Mouse (Mus musculus) CH12.LX (cell line): Measurements from ENCODE around the gene Man2b2. TPM values are rescaled to one million over a fixed set of nuclear protein-coding genes. Genes with fewer than 3 reads are reported as not detected.

Experiments
- DNase-seq: peaks from one replicate; pipeline ENCODE4 v3.0.0-alpha.2; 2013; ENCODE audit errors: extremely low read depth
- H3K27ac ChIP-seq: 2 replicates; pipeline ENCODE4 v1.5.1; 2012; ENCODE audit warnings: low read depth, mild to moderate bottlenecking, control low read depth, moderate library complexity; ENCODE audit not compliant: insufficient read depth
- H3K27me3 ChIP-seq: replicated peaks from 2 replicates; pipeline ENCODE3; 2012; ENCODE audit warnings: inconsistent platforms
- H3K36me3 ChIP-seq, 2 experiments: replicated peaks in 1 of 2; 2 replicates each; pipeline versions ENCODE3 to v1.6.1; 2012; ENCODE audit warnings: inconsistent platforms in 1 of 2, low read length in 1 of 2, mild to moderate bottlenecking in 1 of 2, mixed read lengths in 1 of 2, moderate library complexity in 1 of 2; ENCODE audit not compliant: control insufficient read depth in 1 of 2, insufficient read depth in 1 of 2
- H3K4me1 ChIP-seq, 2 experiments: 2 replicates each; pipeline ENCODE4 v1.6.1; 2012; ENCODE audit warnings: inconsistent platforms in 1 of 2, moderate library complexity in 1 of 2; ENCODE audit not compliant: insufficient read depth in 2 of 2, control insufficient read depth in 1 of 2
- H3K4me2 ChIP-seq: 2 replicates; pipeline ENCODE4 v1.6.1; 2012; ENCODE audit warnings: low read depth, mild to moderate bottlenecking, control low read depth; ENCODE audit not compliant: poor library complexity, insufficient read depth, severe bottlenecking
- H3K4me3 ChIP-seq, 3 experiments: fragments of 150-350 bp in 1 of 3; sonication (generic) in 1 of 3; replicated peaks in 1 of 3; 2 replicates each; pipeline versions ENCODE3 to v1.5.1; 2011 to 2012; ENCODE audit warnings: low read depth in 2 of 3, low read length in 2 of 3, mild to moderate bottlenecking in 2 of 3, moderate library complexity in 2 of 3, control low read depth in 1 of 3, improper control_type of control experiment in 1 of 3, inconsistent platforms in 1 of 3, mixed read lengths in 1 of 3; ENCODE audit not compliant: poor library complexity in 1 of 3
- H3K79me2 ChIP-seq: replicated peaks from 2 replicates; pipeline ENCODE4 v1.6.1; 2012; ENCODE audit warnings: mild to moderate bottlenecking, moderate library complexity; ENCODE audit not compliant: control insufficient read depth, poor library complexity, insufficient read depth, severe bottlenecking; ENCODE audit errors: extremely low read depth
- H3K9ac ChIP-seq: 2 replicates; pipeline ENCODE4 v1.6.1; 2012; ENCODE audit warnings: low read depth, mild to moderate bottlenecking, control low read depth, moderate library complexity; ENCODE audit not compliant: insufficient read depth
- H3K9me3 ChIP-seq: replicated peaks from 2 replicates; pipeline ENCODE3; 2012; ENCODE audit warnings: low read length, inconsistent platforms, mixed read lengths
- BHLHE40 ChIP-seq: IDR thresholded peaks from 2 replicates; pipeline ENCODE4 v1.6.1; 2011; ENCODE audit warnings: mild to moderate bottlenecking, low read depth, low read length, improper control_type of control experiment
- CHD1 ChIP-seq: IDR thresholded peaks from 2 replicates; pipeline ENCODE4 v1.6.1; 2012; ENCODE audit warnings: low read depth, low read length, improper control_type of control experiment, inconsistent platforms
- CHD2 ChIP-seq: IDR thresholded peaks from 2 replicates; pipeline ENCODE4 v1.6.1; 2011; ENCODE audit warnings: low read length, improper control_type of control experiment
- CTCF ChIP-seq, 2 experiments: IDR thresholded peaks in 1 of 2; conservative IDR thresholded peaks in 1 of 2; 2 replicates each; pipeline ENCODE4 v1.5.1; 2011 to 2012; ENCODE audit warnings: low read depth in 2 of 2, low read length in 2 of 2, improper control_type of control experiment in 1 of 2, inconsistent platforms in 1 of 2, mild to moderate bottlenecking in 1 of 2, moderate library complexity in 1 of 2
- E2F4 ChIP-seq: IDR thresholded peaks from 2 replicates; pipeline ENCODE4 v1.6.1; 2011; ENCODE audit warnings: low read depth, low read length, improper control_type of control experiment; ENCODE audit not compliant: insufficient replicate concordance
- ELF1 ChIP-seq: IDR thresholded peaks from 2 replicates; pipeline ENCODE4 v1.6.1; 2014; ENCODE audit warnings: low read depth, mild to moderate bottlenecking, inconsistent platforms, low read length, improper control_type of control experiment
- EP300 ChIP-seq: IDR thresholded peaks from 2 replicates; pipeline ENCODE4 v1.6.1; 2011; ENCODE audit warnings: low read length, improper control_type of control experiment
- ETS1 ChIP-seq: conservative IDR thresholded peaks from 2 replicates; pipeline ENCODE4 v1.6.1; 2012; ENCODE audit warnings: low read depth, mild to moderate bottlenecking, inconsistent platforms, low read length, improper control_type of control experiment, moderate library complexity
- GABPA ChIP-seq: IDR thresholded peaks from 2 replicates; pipeline ENCODE4 v1.6.1; 2012; ENCODE audit warnings: low read depth, low read length, improper control_type of control experiment, inconsistent platforms; ENCODE audit not compliant: insufficient replicate concordance
- HCFC1 ChIP-seq: IDR thresholded peaks from 2 replicates; pipeline ENCODE4 v1.6.1; 2012; ENCODE audit warnings: low read depth, mild to moderate bottlenecking, inconsistent platforms, low read length, improper control_type of control experiment
- IRF4 ChIP-seq: IDR thresholded peaks from 2 replicates; pipeline ENCODE4 v1.6.1; 2014; ENCODE audit warnings: low read depth, mild to moderate bottlenecking, inconsistent platforms, low read length, improper control_type of control experiment
- JUN ChIP-seq: IDR thresholded peaks from 2 replicates; pipeline ENCODE4 v1.6.1; 2011; ENCODE audit warnings: low read depth, mild to moderate bottlenecking, low read length, improper control_type of control experiment, moderate library complexity; ENCODE audit not compliant: insufficient read depth
- JUND ChIP-seq: conservative IDR thresholded peaks from 2 replicates; pipeline ENCODE4 v1.6.1; 2011; ENCODE audit warnings: low read depth, low read length, improper control_type of control experiment
- KAT2A ChIP-seq: IDR thresholded peaks from 2 replicates; pipeline ENCODE4 v1.6.1; 2012; ENCODE audit warnings: low read length, improper control_type of control experiment, inconsistent platforms; ENCODE audit not compliant: insufficient replicate concordance
- MAFK ChIP-seq: IDR thresholded peaks from 2 replicates; pipeline ENCODE4 v1.6.1; 2011; ENCODE audit warnings: low read length, improper control_type of control experiment; ENCODE audit not compliant: insufficient replicate concordance
- MAX ChIP-seq: IDR thresholded peaks from 2 replicates; pipeline ENCODE4 v1.6.1; 2011; ENCODE audit warnings: low read length, improper control_type of control experiment
- MAZ ChIP-seq: IDR thresholded peaks from 2 replicates; pipeline ENCODE4 v1.6.1; 2012; ENCODE audit warnings: low read depth, mild to moderate bottlenecking, inconsistent platforms, low read length, improper control_type of control experiment, moderate library complexity
- MEF2A ChIP-seq: IDR thresholded peaks from 2 replicates; pipeline ENCODE4 v1.6.1; 2014; ENCODE audit warnings: low read depth, mild to moderate bottlenecking, inconsistent platforms, low read length, improper control_type of control experiment, borderline replicate concordance
- MXI1 ChIP-seq: IDR thresholded peaks from 2 replicates; pipeline ENCODE4 v1.6.1; 2011; ENCODE audit warnings: mild to moderate bottlenecking, low read depth, low read length, improper control_type of control experiment
- MYC ChIP-seq: IDR thresholded peaks from 2 replicates; pipeline ENCODE4 v1.6.1; 2011; ENCODE audit warnings: low read depth, mild to moderate bottlenecking, improper control_type of control experiment, low read length
- NELFE ChIP-seq: IDR thresholded peaks from 2 replicates; pipeline ENCODE4 v1.6.1; 2011; ENCODE audit warnings: low read depth, low read length, improper control_type of control experiment
- NRF1 ChIP-seq: IDR thresholded peaks from 2 replicates; pipeline ENCODE4 v1.6.1; 2014; ENCODE audit warnings: low read depth, mild to moderate bottlenecking, inconsistent platforms, low read length, improper control_type of control experiment, moderate library complexity
- PAX5 ChIP-seq: IDR thresholded peaks from 2 replicates; pipeline ENCODE4 v1.6.1; 2012; ENCODE audit warnings: low read length, inconsistent platforms, mixed read lengths
- POLR2A ChIP-seq: IDR thresholded peaks from 2 replicates; pipeline ENCODE4 v1.6.1; 2011; ENCODE audit warnings: low read depth, mild to moderate bottlenecking, improper control_type of control experiment, low read length
- POLR2AphosphoS2 ChIP-seq: IDR thresholded peaks from 2 replicates; pipeline ENCODE4 v1.6.1; 2011; ENCODE audit warnings: low read depth, low read length, improper control_type of control experiment
- RAD21 ChIP-seq: IDR thresholded peaks from 2 replicates; pipeline ENCODE4 v1.6.1; 2011; ENCODE audit warnings: low read depth, mild to moderate bottlenecking, low read length, improper control_type of control experiment, moderate library complexity
- RCOR1 ChIP-seq: conservative IDR thresholded peaks from 2 replicates; pipeline ENCODE4 v1.6.1; 2012; ENCODE audit warnings: low read depth, mild to moderate bottlenecking, inconsistent platforms, low read length, improper control_type of control experiment
- SIN3A ChIP-seq: IDR thresholded peaks from 2 replicates; pipeline ENCODE4 v1.6.1; 2012; ENCODE audit warnings: low read length, improper control_type of control experiment, inconsistent platforms
- SMC3 ChIP-seq: IDR thresholded peaks from 2 replicates; pipeline ENCODE4 v1.6.1; 2011; ENCODE audit warnings: low read depth, low read length, improper control_type of control experiment
- TBP ChIP-seq: conservative IDR thresholded peaks from 2 replicates; pipeline ENCODE4 v1.6.1; 2011; ENCODE audit warnings: low read depth, low read length, improper control_type of control experiment
- TCF12 ChIP-seq: IDR thresholded peaks from 2 replicates; pipeline ENCODE4 v1.6.1; 2014; ENCODE audit warnings: low read depth, mild to moderate bottlenecking, inconsistent platforms, low read length, improper control_type of control experiment
- UBTF ChIP-seq: IDR thresholded peaks from 2 replicates; pipeline ENCODE4 v1.6.1; 2012; ENCODE audit warnings: low read depth, mild to moderate bottlenecking, inconsistent platforms, low read length, improper control_type of control experiment, moderate library complexity
- USF1 ChIP-seq: IDR thresholded peaks from 2 replicates; pipeline ENCODE4 v1.6.1; 2014; ENCODE audit warnings: low read depth, mild to moderate bottlenecking, inconsistent platforms, low read length, improper control_type of control experiment
- USF2 ChIP-seq: conservative IDR thresholded peaks from 2 replicates; pipeline ENCODE4 v1.6.1; 2011; ENCODE audit warnings: low read depth, low read length, improper control_type of control experiment
- ZC3H11A ChIP-seq: IDR thresholded peaks from 2 replicates; pipeline ENCODE4 v1.6.1; 2012; ENCODE audit warnings: low read depth, mild to moderate bottlenecking, inconsistent platforms, low read length, improper control_type of control experiment
- ZKSCAN1 ChIP-seq: IDR thresholded peaks from 2 replicates; pipeline ENCODE4 v1.6.1; 2012; ENCODE audit warnings: low read depth, inconsistent platforms, low read length, improper control_type of control experiment, borderline replicate concordance
- ZMIZ1 ChIP-seq: IDR thresholded peaks from 2 replicates; pipeline ENCODE4 v1.6.1; 2012; ENCODE audit warnings: low read depth, mild to moderate bottlenecking, inconsistent platforms, low read length, improper control_type of control experiment
- ZNF384 ChIP-seq: IDR thresholded peaks from 2 replicates; pipeline ENCODE4 v1.6.1; 2012; ENCODE audit warnings: low read depth, low read length, improper control_type of control experiment, inconsistent platforms
- dilution Hi-C: fragments of 300-500 bp; cut with MboI; formaldehyde crosslinking; loops from 2 replicates; pipeline ENCODE4 v1.14.3; 2020; ENCODE audit warnings: low sequenced_read_pairs; ENCODE audit not compliant: extremely low pct_unique_long_range_greater_than_20kb, extremely low pct_ligation_motif_present
- in situ Hi-C: fragments of 300-500 bp; cut with MboI; formaldehyde crosslinking; loops from 3 replicates; pipeline ENCODE4 v1.14.3; 2019; ENCODE audit warnings: low sequenced_read_pairs, low pct_ligation_motif_present, low pct_unique_long_range_greater_than_20kb, mixed read lengths
- polyA plus RNA-seq: library from polyadenylated mRNA; unstranded; fragments of >175 nt; gene quantifications from 2 replicates; pipeline ENCODE4 v1.2.1, GENCODE M21; 2012; ENCODE audit warnings: low read depth; ENCODE audit not compliant: insufficient read length
- total RNA-seq, 2 experiments: library from RNA; depleted of rRNA; stranded (reverse); fragments of 300-350 nt in 1 of 2; fragments of >200 nt in 1 of 2; gene quantifications; 2 replicates each; pipeline ENCODE4 v1.2.3; 2012 to 2014

The Man2b2 gene
- total and polyA plus RNA-seq, 3 experiments, result 11.9 to 39.4 (median 29.9) TPM

GRCm38 (mm10) chr5:36814554-36814953 is 15.9 kb downstream of the Man2b2 start:
- H3K27me3 ChIP-seq, result no peaks in the 10 kb centered on the region
- H3K4me3 ChIP-seq, result peak overlapping the region in 1 of 3 experiments; percentile 46
- peak overlapping the region; percentile 81 for H3K27ac ChIP-seq
- in situ Hi-C loops (no loop called here), dilution Hi-C loops (no loop called here)
- H3K79me2 ChIP-seq, result no peaks in the 10 kb centered on the region
- H3K4me1 ChIP-seq, result peaks cover 25 to 69% of the 10 kb centered on the region in 2 experiments
- DNase-seq, result peak; percentile 96
- no peak for TF ChIP-seq RCOR1
- TF ChIP-seq SIN3A, result no peak; the same call in 1 of the 2 replicates
- TF ChIP-seq CHD2, result no peak
- TF ChIP-seq ETS1, result peak; percentile 64
- no peak for TF ChIP-seq ZC3H11A
- TF ChIP-seq BHLHE40, result peak; percentile 72
- TF ChIP-seq ZNF384, result no peak
- peak; percentile 62 for TF ChIP-seq IRF4
- TF ChIP-seq KAT2A, result 0 out of 2 replicates have a peak, but pooled peaks have one; percentile 11
- no peak for TF ChIP-seq ZKSCAN1
- TF ChIP-seq JUN, result 0 out of 2 replicates have a peak, but pooled peaks have one; percentile 12
- TF ChIP-seq SMC3, result no peak
- TF ChIP-seq NELFE, result 0 out of 2 replicates have a peak, but pooled peaks have one; percentile 13
- TF ChIP-seq MAZ, result no peak
- TF ChIP-seq EP300, result peak; percentile 46; the same call in 1 of the 2 replicates
- no peak for TF ChIP-seq USF2
- 0 out of 2 replicates have a peak, but pooled peaks have one; percentile 14 for TF ChIP-seq POLR2A
- TF ChIP-seq TBP, result no peak
- TF ChIP-seq CTCF (conservative IDR thresholded peaks at IDR 0.05 in 1 of 2, IDR thresholded peaks at IDR 0.05 in 1 of 2; ENCODE audit: low read depth in 2 of 2, low read length in 2 of 2), result peak in 1 of 2 experiments; percentile 70; a peak in 3 of 4 replicates
- peak; percentile 4; the same call in 1 of the 2 replicates for TF ChIP-seq USF1
- TF ChIP-seq ZMIZ1, result no peak
- TF ChIP-seq NRF1, result no peak
- peak; percentile 53 for TF ChIP-seq ELF1
- TF ChIP-seq MEF2A, result no peak; the same call in 1 of the 2 replicates
- peak; percentile 1; the same call in 1 of the 2 replicates for TF ChIP-seq RAD21
- peak; percentile 58 for TF ChIP-seq JUND
- TF ChIP-seq E2F4, result no peak
- TF ChIP-seq HCFC1, result peak; percentile 59
- peak; percentile 44; the same call in 1 of the 2 replicates for TF ChIP-seq TCF12
- peak; percentile 97 for TF ChIP-seq MYC
- no peak for TF ChIP-seq CHD1
- TF ChIP-seq POLR2AphosphoS2, result no peak
- TF ChIP-seq MAX, result peak; percentile 92
- no peak for TF ChIP-seq PAX5
- no peak for TF ChIP-seq GABPA
- no peak for TF ChIP-seq MAFK
- TF ChIP-seq MXI1, result no peak; the same call in 1 of the 2 replicates
- TF ChIP-seq UBTF, result no peak
- H3K9me3 ChIP-seq, result no peaks in the 10 kb centered on the region
- no peak overlapping the region for H3K9ac ChIP-seq
- H3K36me3 ChIP-seq, result peaks cover 80 to 95% of the 10 kb centered on the region in 2 experiments
- no peak overlapping the region for H3K4me2 ChIP-seq
